Mouse (Mus musculus) liver, embryonic 14.5 days (tissue): ENCODE data around the gene Hist1h2be. TPM values are rescaled to one million over a fixed set of nuclear protein-coding genes. Genes with fewer than 3 reads are reported as not detected.
"Not testable (repeated sequence)": the region's sequence is repeated elsewhere in the genome, so short reads cannot be mapped to it uniquely, and the experiment has no call there.

ENCODE experiments used
- ATAC-seq: fragments of 200-750 bp; cut with Nextera tagmentation; 2 replicates; pipeline ENCODE4 v1.8.0; 2017; ENCODE audit warnings: moderate number of reproducible peaks, mild to moderate bottlenecking, moderate library complexity; ENCODE audit not compliant: insufficient read depth
- DNase-seq, 3 experiments: peaks; one replicate each; pipeline ENCODE4 v3.0.0-alpha.2; 2012 to 2013; ENCODE audit warnings: low read depth in 3 of 3, low spot score in 3 of 3
- H3K27ac ChIP-seq: fragments of 300-500 bp; sonication (generic); 2 replicates; pipeline ENCODE4 v1.5.1; 2014; ENCODE audit warnings: moderate library complexity, mild to moderate bottlenecking, control low read depth, inconsistent platforms
- H3K27me3 ChIP-seq: fragments of 300-500 bp; sonication (generic); 2 replicates; pipeline ENCODE4 v1.6.1; 2014; ENCODE audit warnings: mild to moderate bottlenecking, low read length, moderate library complexity; ENCODE audit not compliant: control insufficient read depth, insufficient read depth
- H3K36me3 ChIP-seq: fragments of 300-500 bp; sonication (generic); replicated peaks from 2 replicates; pipeline ENCODE4 v1.6.1; 2014; ENCODE audit warnings: low read depth; ENCODE audit not compliant: control insufficient read depth, insufficient read depth
- H3K4me1 ChIP-seq, 2 experiments: fragments of 200-500 bp in 1 of 2; fragments of 300-500 bp in 1 of 2; sonication (generic) in 1 of 2; replicated peaks; 2 replicates each; pipeline ENCODE4 v1.6.1; 2012 to 2014; ENCODE audit warnings: antibody characterized with exemption in 1 of 2, inconsistent platforms in 1 of 2, low read length in 1 of 2; ENCODE audit not compliant: control insufficient read depth in 2 of 2, insufficient read depth in 2 of 2
- H3K4me2 ChIP-seq: fragments of 300-500 bp; sonication (generic); 2 replicates; pipeline ENCODE4 v1.6.1; 2014; ENCODE audit warnings: low read depth, mild to moderate bottlenecking, control low read depth, moderate library complexity
- H3K4me3 ChIP-seq, 2 experiments: fragments of 200-500 bp in 1 of 2; fragments of 300-500 bp in 1 of 2; sonication (generic) in 1 of 2; 2 replicates each; pipeline ENCODE4 v1.5.1; 2012 to 2014; ENCODE audit warnings: low read depth in 2 of 2, low read length in 2 of 2, mild to moderate bottlenecking in 2 of 2, control low read depth in 1 of 2, inconsistent platforms in 1 of 2, moderate library complexity in 1 of 2; ENCODE audit not compliant: insufficient read depth in 1 of 2
- H3K9ac ChIP-seq: fragments of 300-500 bp; sonication (generic); replicated peaks from 2 replicates; pipeline ENCODE4 v1.6.1; 2014; ENCODE audit warnings: mild to moderate bottlenecking, control low read depth, moderate library complexity
- H3K9me3 ChIP-seq: fragments of 300-500 bp; sonication (generic); 2 replicates; pipeline ENCODE4 v1.6.1; 2016; ENCODE audit warnings: low read length, mixed read lengths; ENCODE audit not compliant: control insufficient read depth
- CTCF ChIP-seq: IDR thresholded peaks from 2 replicates; pipeline ENCODE4 v1.5.1; 2016; ENCODE audit warnings: antibody characterized with exemption, low read depth, control low read depth
- EP300 ChIP-seq: IDR thresholded peaks from 2 replicates; pipeline ENCODE4 v1.6.1; 2016; ENCODE audit warnings: antibody characterized with exemption, low read depth
- WGBS: fragments of 180-500 bp; shearing (Covaris S2); extraction: QIAGEN DNeasy Blood & Tissue Kit; methylation state at CpG from one replicate; pipeline ENCODE4 v1.1.7; 2014; ENCODE audit not compliant: insufficient replicate concordance; 5-methylcytosine and 5-hydroxymethylcytosine counted together
- polyA plus RNA-seq, 2 experiments: library from polyadenylated mRNA; depleted of rRNA in 1 of 2; stranded (reverse) in 1 of 2; unstranded in 1 of 2; fragments of >200 nt; fragmentation: Nextera tagmentation in 1 of 2; extraction: Ambion mirVana in 1 of 2; gene quantifications; 2 replicates each; pipeline versions ENCODE4 v1.2.1 to v1.2.3; 2012 to 2014

Gene Hist1h2be
- polyA plus RNA-seq, 2 experiments = 0.95 to 3.3 TPM

DNA sequence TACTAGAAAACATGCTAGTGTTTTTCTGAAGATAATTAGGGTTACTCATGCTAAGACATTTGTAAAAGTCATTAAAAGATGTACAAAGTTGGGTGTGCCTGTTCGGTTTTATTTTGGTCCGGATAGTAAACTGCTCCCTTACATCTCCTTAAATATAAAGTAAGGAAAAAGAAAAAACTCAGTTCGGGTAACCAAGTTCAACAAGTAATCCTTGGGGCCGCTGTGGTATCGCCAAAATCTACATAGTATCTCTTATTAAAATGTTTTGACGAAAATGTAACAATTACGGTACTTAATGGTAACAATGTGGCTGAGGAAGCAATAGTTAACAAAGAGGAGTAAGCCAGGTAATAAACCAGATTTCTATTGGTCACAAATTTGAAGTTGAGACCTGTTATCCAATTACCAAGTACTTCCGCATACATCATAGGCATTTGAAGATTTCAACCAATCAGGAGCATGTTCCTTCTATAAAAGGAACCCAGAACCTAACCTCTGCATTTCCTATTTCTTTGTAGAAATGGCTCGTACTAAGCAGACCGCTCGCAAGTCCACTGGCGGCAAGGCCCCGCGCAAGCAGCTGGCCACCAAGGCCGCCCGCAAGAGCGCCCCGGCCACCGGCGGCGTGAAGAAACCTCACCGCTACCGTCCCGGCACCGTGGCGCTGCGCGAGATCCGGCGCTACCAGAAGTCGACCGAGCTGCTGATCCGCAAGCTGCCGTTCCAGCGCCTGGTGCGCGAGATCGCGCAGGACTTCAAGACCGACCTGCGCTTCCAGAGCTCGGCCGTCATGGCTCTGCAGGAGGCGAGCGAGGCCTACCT, 76.7 kb downstream of the Hist1h2be start, which contains the start of gene Hist1h3f:
Hist1h3f (plus strand) TSS at position 88 of the 822 bp plus-strand sequence.
- H3K36me3 ChIP-seq = no peaks in the 10 kb centered on the region
- peak within 1 kb of the TSS; percentile 66 to 75 for H3K4me3 ChIP-seq
- TF ChIP-seq CTCF (no peak; the same call in 1 of the 2 replicates), EP300 (peak; percentile 77)
- H3K27ac ChIP-seq = peak within 1 kb of the TSS; percentile 99
- H3K4me2 ChIP-seq = peak within 1 kb of the TSS; percentile 90
- DNase-seq = peak; percentile 93 to 94 (median 94)
- WGBS = under 1% methylated on average over 30 of the region's 45 CpGs
- no peaks in the 10 kb centered on the region for H3K27me3 ChIP-seq
- ATAC-seq = peak; percentile 75
- H3K4me1 ChIP-seq = peaks cover 5 to 15% of the 10 kb centered on the region in 2 experiments
- H3K9me3 ChIP-seq = no peaks in the 10 kb centered on the region
- H3K9ac ChIP-seq = peak within 1 kb of the TSS; percentile 96

DNA sequence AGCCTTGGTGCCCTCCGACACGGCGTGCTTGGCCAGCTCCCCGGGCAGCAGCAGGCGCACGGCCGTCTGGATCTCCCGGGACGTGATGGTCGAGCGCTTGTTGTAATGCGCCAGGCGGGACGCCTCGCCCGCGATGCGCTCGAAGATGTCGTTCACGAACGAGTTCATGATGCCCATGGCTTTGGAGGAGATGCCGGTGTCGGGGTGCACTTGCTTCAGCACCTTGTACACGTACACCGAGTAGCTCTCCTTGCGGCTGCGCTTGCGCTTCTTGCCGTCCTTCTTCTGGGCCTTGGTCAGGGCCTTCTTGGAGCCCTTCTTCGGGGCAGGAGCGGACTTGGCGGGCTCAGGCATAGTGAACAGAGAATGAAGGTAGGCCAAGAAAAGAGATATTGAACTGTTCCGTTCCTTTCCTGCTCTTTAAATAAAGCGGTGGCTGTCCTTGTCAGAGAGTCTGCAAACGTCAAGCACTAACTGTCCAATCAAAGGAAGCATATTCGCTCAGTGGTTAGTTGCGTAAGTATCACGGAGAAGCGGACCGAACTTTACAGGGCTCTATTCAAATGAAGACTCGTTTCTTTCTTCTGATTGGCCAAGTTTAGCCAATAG, 77.8 kb downstream of the Hist1h2be start, which contains the start of gene Hist1h2bh:
Hist1h2bh (minus strand) TSS at position 394 of the 609 bp plus-strand sequence.
- peak; percentile 74 for TF ChIP-seq EP300
- WGBS = under 1% methylated on average over 28 of the region's 42 CpGs
- Histone ChIP-seq H3K4me2 (peak within 1 kb of the TSS; percentile 90), H3K4me1 (peaks cover 7 to 17% of the 10 kb centered on the region in 2 experiments), H3K9ac (peak within 1 kb of the TSS; percentile 96), H3K4me3 (peak within 1 kb of the TSS; percentile 66 to 75), H3K27ac (peak within 1 kb of the TSS; percentile 99)
- H3K9me3 ChIP-seq, H3K27me3 ChIP-seq, H3K36me3 ChIP-seq: not testable (repeated sequence)
- ATAC-seq (peak; percentile 85), DNase-seq (peak; percentile 96 to 97 (median 97))

DNA sequence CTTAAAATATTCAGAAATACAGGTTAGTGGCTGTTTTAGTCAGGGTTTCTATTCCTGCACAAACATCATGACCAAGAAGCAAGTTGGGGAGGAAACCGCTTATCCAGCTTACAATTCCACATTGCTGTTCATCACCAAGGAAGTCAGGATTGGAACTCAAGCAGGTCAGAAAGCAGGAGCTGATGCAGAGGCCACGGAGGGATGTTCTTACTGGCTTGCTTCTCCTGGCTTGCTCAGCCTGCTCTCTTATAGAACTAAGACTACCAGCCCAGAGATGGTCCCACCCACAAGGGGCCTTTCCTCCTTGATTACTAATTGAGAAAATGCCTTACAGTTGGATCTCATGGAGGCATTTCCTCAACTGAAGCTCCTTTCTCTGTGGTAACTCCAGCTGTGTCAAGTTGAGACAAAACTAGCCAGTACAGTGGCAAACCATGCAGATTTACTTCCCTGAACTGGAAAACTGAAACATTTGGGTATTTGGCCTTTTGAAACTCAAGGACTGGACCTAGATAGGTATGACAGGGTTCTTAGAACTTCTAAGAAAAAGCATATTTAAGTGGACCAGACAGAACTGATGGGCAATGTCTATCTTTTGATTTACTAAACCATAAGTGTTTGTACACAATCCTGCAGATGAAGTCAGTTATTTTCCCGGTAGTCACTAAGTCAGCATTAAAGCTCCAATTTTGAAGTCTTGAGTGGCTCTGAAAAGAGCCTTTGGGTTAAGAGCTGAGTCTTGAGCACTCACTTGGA, 78.5 kb downstream of the Hist1h2be start:
- 4% methylated on average over 3 of the region's 3 CpGs for WGBS
- Histone ChIP-seq H3K4me3 (peak overlapping the region; percentile 66 to 75), H3K4me2 (peak overlapping the region; percentile 90), H3K4me1 (peaks cover 9 to 18% of the 10 kb centered on the region in 2 experiments), H3K27ac (peak overlapping the region; percentile 99), H3K9ac (peak overlapping the region; percentile 96)
- not testable (repeated sequence) for H3K36me3 ChIP-seq, H3K27me3 ChIP-seq, H3K9me3 ChIP-seq, DNase-seq
- 0 out of 2 replicates have a peak, but pooled peaks have one; percentile 1 for ATAC-seq
- TF ChIP-seq EP300 = peak; percentile 4; the same call in 1 of the 2 replicates

DNA sequence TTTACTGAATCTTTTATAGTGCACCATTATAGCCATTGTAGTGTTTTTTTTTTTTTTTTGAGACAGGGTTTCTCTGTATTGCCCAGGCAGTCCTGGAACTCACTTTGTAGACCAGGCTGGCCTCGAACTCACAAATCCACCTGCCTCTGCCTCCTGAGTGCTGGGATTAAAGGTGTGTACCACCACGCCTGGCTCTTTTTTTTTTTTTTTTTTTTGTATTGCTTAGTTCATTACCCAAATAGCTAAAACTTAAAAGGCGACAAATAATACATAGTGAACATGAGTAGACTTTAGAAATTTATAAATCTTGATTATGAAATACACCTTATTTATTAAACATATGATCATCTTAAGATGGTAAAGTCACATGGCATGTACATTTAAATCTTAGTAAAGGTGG, 79.4 kb downstream of the Hist1h2be start:
- WGBS = 61% methylated on average over 3 of the region's 3 CpGs
- Histone ChIP-seq H3K4me3 (peak overlapping the region in 1 of 2 experiments; percentile 66; a peak in 3 of 4 replicates), H3K27me3 (no peaks in the 10 kb centered on the region), H3K9ac (peak overlapping the region; percentile 65), H3K36me3 (no peaks in the 10 kb centered on the region), H3K4me1 (peaks cover 17 to 24% of the 10 kb centered on the region in 2 experiments), H3K27ac (peak overlapping the region; percentile 76), H3K4me2 (peak overlapping the region; percentile 90), H3K9me3 (no peaks in the 10 kb centered on the region)
- no peak for ATAC-seq
- TF ChIP-seq EP300 = no peak
- no peak for TF ChIP-seq CTCF
- no peak for DNase-seq

DNA sequence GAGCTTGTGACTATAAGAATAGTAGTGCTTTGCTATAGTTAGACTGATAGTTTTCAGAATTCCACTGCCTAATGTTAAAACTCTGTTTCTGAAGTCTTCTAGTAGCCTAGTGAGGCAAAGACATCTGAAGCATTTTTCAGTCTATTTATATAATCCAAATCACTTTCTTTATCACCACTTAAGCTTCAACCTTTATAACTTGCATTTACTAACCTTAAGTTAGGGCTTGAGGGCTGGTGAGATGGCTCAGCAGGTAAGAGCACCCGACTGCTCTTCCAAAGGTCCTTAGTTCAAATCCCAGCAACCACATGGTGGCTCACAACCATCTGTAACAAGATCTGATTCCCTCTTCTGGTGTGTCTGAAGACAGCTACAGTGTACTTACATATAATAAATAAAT, 81.1 kb downstream of the Hist1h2be start:
- ATAC-seq = not testable (repeated sequence)

More for the DNA sequence above, 81.1 kb downstream of the Hist1h2be start:
- Histone ChIP-seq H3K4me1 (peaks cover 17 to 21% of the 10 kb centered on the region in 2 experiments), H3K27ac (peak overlapping the region; percentile 100), H3K9ac (peak overlapping the region; percentile 53)
- H3K36me3 ChIP-seq, H3K4me3 ChIP-seq, H3K4me2 ChIP-seq, H3K27me3 ChIP-seq, DNase-seq, H3K9me3 ChIP-seq: not testable (repeated sequence)
- 79% methylated on average over 1 of the region's 1 CpGs for WGBS
